Mouse (Mus musculus) olfactory bulb, adult 2 months (tissue): ENCODE data around the gene Zfp846.

Experiments
- CTCF ChIP-seq: fragments of 200-500 bp; IDR thresholded peaks from 2 replicates; pipeline ENCODE4 v1.5.1; 2012; ENCODE audit warnings: low read depth, mild to moderate bottlenecking, low read length, moderate library complexity; ENCODE audit not compliant: insufficient read depth
- POLR2A ChIP-seq: fragments of 200-500 bp; IDR thresholded peaks from 2 replicates; pipeline ENCODE4 v1.6.1; 2012; ENCODE audit warnings: mild to moderate bottlenecking, low read depth, low read length, moderate library complexity; ENCODE audit not compliant: insufficient read depth

GRCm38 (mm10) chr9:20645121-20645520 lies 64.0 kb downstream of the Zfp846 start:
- TF ChIP-seq CTCF (no peak), POLR2A (no peak)
